7 mouse cellular contexts compared by ENCODE assay signal in the genomic region with DNA sequence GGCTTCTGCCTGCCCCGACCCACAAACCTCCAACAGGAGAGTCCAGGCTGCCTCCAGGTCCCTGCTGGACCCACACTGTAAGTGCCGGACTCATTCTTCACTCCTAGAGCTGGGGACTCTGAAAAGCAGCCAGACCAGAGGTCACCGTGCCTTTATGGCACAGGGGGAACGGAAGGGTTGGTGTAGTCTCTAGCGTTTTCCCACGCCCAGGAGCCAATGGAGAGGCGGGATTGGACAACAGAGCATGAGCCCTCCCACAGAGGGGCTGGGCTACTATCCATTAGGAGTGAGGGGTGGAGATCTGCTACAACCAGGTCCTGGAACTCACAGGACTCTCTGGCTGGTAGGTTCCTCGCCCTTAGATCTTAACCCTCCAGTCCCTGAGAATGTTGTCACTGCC. TPM values are rescaled to one million over a fixed set of nuclear protein-coding genes. Genes with fewer than 3 reads are reported as not detected.
DNase-seq lines count a peak whose midpoint lies in the region; ATAC-seq and TF ChIP-seq lines count a peak whose summit lies in the region.

No protein-coding gene starts in this region.

- ATAC-seq in common myeloid progenitor, adult 5-6 weeks (replicated peaks; ENCODE audit: low read depth, poor library complexity, severe bottlenecking) = peak; percentile 43; the same call in 1 of the 2 replicates
- peak; percentile 84 for ATAC-seq in intestine, postnatal 0 days
- ATAC-seq in liver, embryonic 12.5 days = peak; percentile 64

- H3K36me3 ChIP-seq in intestine, postnatal 0 days (ENCODE audit: control insufficient read depth, insufficient read depth) = no peaks in the 10 kb centered on the region
- H3K36me3 ChIP-seq in liver, embryonic 12.5 days = no peaks in the 10 kb centered on the region

- no peak for TF ChIP-seq CTCF in intestine, postnatal 0 days (IDR thresholded peaks at IDR 0.05; ENCODE audit: low read depth)

- no peak overlapping the region for H3K9ac ChIP-seq in intestine, postnatal 0 days (ENCODE audit: low read depth, low read length)
- H3K9ac ChIP-seq in liver, embryonic 12.5 days = 0 out of 2 replicates have a peak overlapping the region, but pooled peaks have one; percentile 20

- H3K9me3 ChIP-seq in intestine, postnatal 0 days (ENCODE audit: control insufficient read depth) = no peaks in the 10 kb centered on the region
- no peaks in the 10 kb centered on the region for H3K9me3 ChIP-seq in liver, embryonic 12.5 days (replicated peaks)

- whole genome bisulfite sequencing in intestine, postnatal 0 days = 1% methylated on average over 8 of the region's 8 CpGs
- 6% methylated on average over 8 of the region's 8 CpGs for WGBS in liver, embryonic 12.5 days (ENCODE audit: insufficient replicate concordance)

- no peaks in the 10 kb centered on the region for H3K4me1 ChIP-seq in intestine, postnatal 0 days (replicated peaks; ENCODE audit: control insufficient read depth, insufficient read depth, low read length)
- H3K4me1 ChIP-seq in liver, embryonic 12.5 days = peaks cover 15% of the 10 kb centered on the region

- H3K4me2 ChIP-seq in intestine, postnatal 0 days (replicated peaks; ENCODE audit: low read depth) = peak overlapping the region; percentile 66
- peak overlapping the region; percentile 42 for H3K4me2 ChIP-seq in liver, embryonic 12.5 days

- H3K4me3 ChIP-seq in intestine, postnatal 0 days (ENCODE audit: low read depth, low read length) = peak overlapping the region; percentile 16
- H3K4me3 ChIP-seq in liver, embryonic 12.5 days = peak overlapping the region; percentile 10; the same call in 1 of the 2 replicates

- DNase-seq in adrenal gland, adult 8-10 months = peak; percentile 70
- DNase-seq in heart, adult 11 months = peak; percentile 98
- peak; percentile 77 for DNase-seq in neural tube, embryonic 10.5 days (ENCODE audit: extremely low spot score, low spot score)
- no peak for DNase-seq in spleen, postnatal 4 days (ENCODE audit: low spot score in 2 of 2)

- H3K27ac ChIP-seq in intestine, postnatal 0 days (ENCODE audit: low read depth, low read length) = no peak overlapping the region
- peak overlapping the region; percentile 27; the same call in 1 of the 2 replicates for H3K27ac ChIP-seq in liver, embryonic 12.5 days

- peaks cover 21% of the 10 kb centered on the region for H3K27me3 ChIP-seq in intestine, postnatal 0 days (replicated peaks; ENCODE audit: control insufficient read depth, insufficient read depth, low read length)
- H3K27me3 ChIP-seq in liver, embryonic 12.5 days (replicated peaks) = peaks cover 72% of the 10 kb centered on the region

RNA-seq across cellular contexts. Expression of a gene that starts 14.4 kb away (rescaled TPM):
- not detected for total RNA-seq in adrenal gland, adult 8-10 months (2022)
- not detected in 2 replicates for total RNA-seq in common myeloid progenitor, adult 5-6 weeks (2017)
- 0.20 and 0.29 TPM in 2 replicates for polyA plus RNA-seq in intestine, postnatal 0 days (2015; fragmentation: Nextera tagmentation; extraction: Ambion mirVana)
- 0.12 TPM in 1 of 2 replicates, not detected in the other for polyA plus RNA-seq in liver, embryonic 12.5 days (2016; fragmentation: Nextera tagmentation; extraction: Ambion mirVana)

RNA-seq across cellular contexts. Expression of a gene that starts 17.6 kb away (rescaled TPM):
- 10 to 100 TPM; 27.8 to 38.1 (median 34.0) TPM for total RNA-seq in adrenal gland, adult 8-10 months (2022)
- 15.0 and 35.5 TPM in 2 replicates for total RNA-seq in common myeloid progenitor, adult 5-6 weeks (2017)
- 10.9 and 11.5 TPM in 2 replicates for polyA plus RNA-seq in intestine, postnatal 0 days (2015; fragmentation: Nextera tagmentation; extraction: Ambion mirVana)
- polyA plus RNA-seq in liver, embryonic 12.5 days (2016; fragmentation: Nextera tagmentation; extraction: Ambion mirVana) = 33.4 and 34.0 TPM in 2 replicates

RNA-seq across cellular contexts. Expression of a gene that starts 18.0 kb away (rescaled TPM):
- total RNA-seq in adrenal gland, adult 8-10 months (2022) = 10 to 100 TPM in 1 of 4 experiments, 1 to 10 TPM in 3; 6.9 to 14.7 (median 8.7) TPM
- total RNA-seq in common myeloid progenitor, adult 5-6 weeks (2017) = 45.4 and 71.6 TPM in 2 replicates
- 1.9 and 2.9 TPM in 2 replicates for polyA plus RNA-seq in intestine, postnatal 0 days (2015; fragmentation: Nextera tagmentation; extraction: Ambion mirVana)
- polyA plus RNA-seq in liver, embryonic 12.5 days (2016; fragmentation: Nextera tagmentation; extraction: Ambion mirVana) = 62.9 and 65.0 TPM in 2 replicates

RNA-seq across cellular contexts. Expression of a gene that starts 47.4 kb away (rescaled TPM):
- total RNA-seq in adrenal gland, adult 8-10 months (2022) = 100 to 1,000 TPM in 2 of 4 experiments, 10 to 100 TPM in 2; 21.8 to 161 (median 71.6) TPM
- total RNA-seq in common myeloid progenitor, adult 5-6 weeks (2017) = 0.87 TPM in 1 of 2 replicates, not detected in the other
- polyA plus RNA-seq in intestine, postnatal 0 days (2015; fragmentation: Nextera tagmentation; extraction: Ambion mirVana) = 66.9 and 68.5 TPM in 2 replicates
- polyA plus RNA-seq in liver, embryonic 12.5 days (2016; fragmentation: Nextera tagmentation; extraction: Ambion mirVana) = 10.2 and 11.3 TPM in 2 replicates

Comparison
In these comparisons a context has a peak if more than half of its experiments do, and no peak if none do; other contexts are left out.
1. DNase-seq: peak in adrenal gland, adult 8-10 months (single experiment), heart, adult 11 months (single experiment) and neural tube, embryonic 10.5 days (single experiment); none in spleen, postnatal 4 days (0 of 2).
2. Peak in every context shown above with its lines, with median percentiles within 50 percentile points of each other: ATAC-seq.